Mouse (Mus musculus) liver, embryonic 13.5 days (tissue): ENCODE data around the gene Fam221b. TPM values are rescaled to one million over a fixed set of nuclear protein-coding genes. Genes with fewer than 3 reads are reported as not detected.
A peak's percentile ranks its signal among the peaks of the same experiment; 100 is the strongest.

Experiments used
- ATAC-seq: fragments of 200-750 bp; cut with Nextera tagmentation; 2 replicates; pipeline ENCODE4 v1.8.0; 2017; ENCODE audit warnings: low read depth, mild to moderate bottlenecking, moderate number of reproducible peaks, moderate library complexity
- DNase-seq: peaks from one replicate; pipeline ENCODE4 v3.0.0; 2022
- H3K27ac ChIP-seq: fragments of 300-500 bp; sonication (generic); 2 replicates; pipeline ENCODE4 v1.5.1; 2015; ENCODE audit warnings: moderate library complexity, mild to moderate bottlenecking, inconsistent platforms
- H3K27me3 ChIP-seq: fragments of 300-500 bp; sonication (generic); 2 replicates; pipeline ENCODE4 v1.6.1; 2015; ENCODE audit warnings: mild to moderate bottlenecking, inconsistent platforms
- H3K36me3 ChIP-seq: fragments of 300-500 bp; sonication (generic); 2 replicates; pipeline ENCODE4 v1.6.1; 2015; ENCODE audit warnings: mild to moderate bottlenecking, inconsistent platforms
- H3K4me1 ChIP-seq: fragments of 300-500 bp; sonication (generic); replicated peaks from 2 replicates; pipeline ENCODE4 v1.6.1; 2015; ENCODE audit warnings: inconsistent platforms
- H3K4me2 ChIP-seq: fragments of 300-500 bp; sonication (generic); 2 replicates; pipeline ENCODE4 v1.6.1; 2015; ENCODE audit warnings: inconsistent platforms, mild to moderate bottlenecking, moderate library complexity
- H3K4me3 ChIP-seq: fragments of 300-500 bp; sonication (generic); replicated peaks from 2 replicates; pipeline ENCODE4 v1.5.1; 2015; ENCODE audit warnings: mild to moderate bottlenecking, inconsistent platforms
- H3K9ac ChIP-seq: fragments of 300-500 bp; sonication (generic); 2 replicates; pipeline ENCODE4 v1.6.1; 2015; ENCODE audit warnings: mild to moderate bottlenecking, inconsistent platforms
- H3K9me3 ChIP-seq: fragments of 300-500 bp; sonication (generic); replicated peaks from 2 replicates; pipeline ENCODE4 v1.6.1; 2016; ENCODE audit warnings: inconsistent platforms
- WGBS: fragments of 180-500 bp; shearing (Covaris S2); methylation state at CpG from one replicate; pipeline ENCODE4 v1.1.7; 2015; ENCODE audit not compliant: insufficient replicate concordance; 5-methylcytosine and 5-hydroxymethylcytosine counted together
- polyA plus RNA-seq: library from polyadenylated mRNA; unstranded; fragments of >200 nt; fragmentation: Nextera tagmentation; extraction: Ambion mirVana; gene quantifications from 2 replicates; pipeline ENCODE4 v1.2.1, GENCODE M21; 2015

The Fam221b gene
- polyA plus RNA-seq, 1 experiment from 2014 or later = 1.3 TPM

- Histone ChIP-seq H3K4me1 (peaks cover 33% of the 10 kb centered on the region), H3K27me3 (peaks cover 31% of the 10 kb centered on the region), H3K9ac (peak within 1 kb of the TSS; percentile 84), H3K27ac (peak within 1 kb of the TSS; percentile 77), H3K4me2 (peak within 1 kb of the TSS; percentile 90), H3K9me3 (no peaks in the 10 kb centered on the region), H3K36me3 (no peaks in the 10 kb centered on the region), H3K4me3 (peak within 1 kb of the TSS; percentile 86)
- peak; percentile 96 for ATAC-seq
- DNase-seq = peak; percentile 92
- 2% methylated on average over 34 of the region's 34 CpGs for WGBS
Observed at GRCm38 (mm10) chr4:43656339-43657109, 12.4 kb downstream of the Fam221b start, which contains the start of gene Hint2. Gene Hint2, minus strand, starts transcription at chr4:43656466.

GRCm38 (mm10) chr4:43655656-43656338 is 13.1 kb downstream of the Fam221b start:
- Histone ChIP-seq H3K4me1 (peaks cover 33% of the 10 kb centered on the region), H3K9ac (peak overlapping the region; percentile 84), H3K36me3 (no peaks in the 10 kb centered on the region), H3K27me3 (peaks cover 25% of the 10 kb centered on the region), H3K4me2 (peak overlapping the region; percentile 90), H3K9me3 (no peaks in the 10 kb centered on the region), H3K27ac (peak overlapping the region; percentile 77), H3K4me3 (peak overlapping the region; percentile 86)
- ATAC-seq (peak; percentile 39), DNase-seq (no peak)
- 11% methylated on average over 34 of the region's 34 CpGs for WGBS

- no peak for ATAC-seq
- H3K9ac ChIP-seq = peak within 1 kb of the TSS; percentile 48
- H3K27ac ChIP-seq = peak within 1 kb of the TSS; percentile 32
- H3K4me2 ChIP-seq = peak within 1 kb of the TSS; percentile 54
- 16% methylated on average over 24 of the region's 24 CpGs for WGBS
- H3K4me3 ChIP-seq = peak within 1 kb of the TSS; percentile 47
- H3K4me1 ChIP-seq = peaks cover 33% of the 10 kb centered on the region
- DNase-seq = peak; percentile 58
- peaks cover 10% of the 10 kb centered on the region for H3K9me3 ChIP-seq
- peaks cover 6% of the 10 kb centered on the region for H3K36me3 ChIP-seq
- H3K27me3 ChIP-seq = 0 out of 2 replicates have a peak, but pooled peaks cover 6% of the 10 kb centered on the region
Observed at GRCm38 (mm10) chr4:43653161-43654015, 15.6 kb downstream of the Fam221b start, which contains the start of gene Spag8. Gene Spag8, minus strand, starts transcription at chr4:43653594.

- Histone ChIP-seq H3K4me3 (peak overlapping the region; percentile 47; the same call in 1 of the 2 replicates), H3K27ac (no peak overlapping the region), H3K27me3 (0 out of 2 replicates have a peak, but pooled peaks cover 4% of the 10 kb centered on the region), H3K9me3 (peaks cover 10% of the 10 kb centered on the region), H3K4me1 (peaks cover 33% of the 10 kb centered on the region), H3K36me3 (peaks cover 6% of the 10 kb centered on the region), H3K4me2 (peak overlapping the region; percentile 54; the same call in 1 of the 2 replicates), H3K9ac (peak overlapping the region; percentile 48; the same call in 1 of the 2 replicates)
- no peak for ATAC-seq
- no peak for DNase-seq
- WGBS = 62% methylated on average over 4 of the region's 4 CpGs
Observed at GRCm38 (mm10) chr4:43652726-43653125, 16.2 kb downstream of the Fam221b start.

GRCm38 (mm10) chr4:43649783-43650182 is 19.2 kb downstream of the Fam221b start:
- Histone ChIP-seq H3K4me1 (peaks cover 20% of the 10 kb centered on the region), H3K27me3 (0 out of 2 replicates have a peak, but pooled peaks cover 4% of the 10 kb centered on the region), H3K27ac (no peak overlapping the region), H3K9ac (no peak overlapping the region), H3K9me3 (peaks cover 10% of the 10 kb centered on the region), H3K36me3 (peaks cover 6% of the 10 kb centered on the region), H3K4me2 (no peak overlapping the region), H3K4me3 (no peak overlapping the region)
- DNase-seq = no peak
- no peak for ATAC-seq
- WGBS = 74% methylated on average over 3 of the region's 3 CpGs

GRCm38 (mm10) chr4:43640491-43640890 is 28.5 kb downstream of the Fam221b start:
- Histone ChIP-seq H3K36me3 (no peaks in the 10 kb centered on the region), H3K4me3 (no peak overlapping the region), H3K9me3 (no peaks in the 10 kb centered on the region), H3K4me1 (peaks cover 9% of the 10 kb centered on the region; the same call in 1 of the 2 replicates), H3K4me2 (no peak overlapping the region), H3K9ac (no peak overlapping the region), H3K27me3 (no peaks in the 10 kb centered on the region), H3K27ac (no peak overlapping the region)
- 69% methylated on average over 6 of the region's 6 CpGs for WGBS
- no peak for ATAC-seq
- DNase-seq = no peak

GRCm38 (mm10) chr4:43640076-43640475 is 28.9 kb downstream of the Fam221b start:
- ATAC-seq = no peak
- no peak overlapping the region for H3K4me3 ChIP-seq
- 63% methylated on average over 9 of the region's 9 CpGs for WGBS

GRCm38 (mm10) chr4:43636751-43637150 is 32.2 kb downstream of the Fam221b start:
- Histone ChIP-seq H3K27me3 (peaks cover 21% of the 10 kb centered on the region), H3K4me3 (no peak overlapping the region), H3K4me2 (no peak overlapping the region), H3K9ac (no peak overlapping the region), H3K36me3 (no peaks in the 10 kb centered on the region), H3K27ac (no peak overlapping the region), H3K9me3 (no peaks in the 10 kb centered on the region), H3K4me1 (peaks cover 12% of the 10 kb centered on the region)
- WGBS = 65% methylated on average over 6 of the region's 6 CpGs
- DNase-seq (no peak), ATAC-seq (no peak)

More at GRCm38 (mm10) chr4:43640076-43640475, 28.9 kb downstream of the Fam221b start:
- Histone ChIP-seq H3K4me1 (peaks cover 13% of the 10 kb centered on the region; the same call in 1 of the 2 replicates), H3K9ac (no peak overlapping the region), H3K9me3 (no peaks in the 10 kb centered on the region), H3K36me3 (no peaks in the 10 kb centered on the region), H3K27ac (no peak overlapping the region), H3K27me3 (no peaks in the 10 kb centered on the region), H3K4me2 (no peak overlapping the region)
- DNase-seq = no peak

- ATAC-seq = no peak
- Histone ChIP-seq H3K9me3 (no peaks in the 10 kb centered on the region), H3K27ac (no peak overlapping the region), H3K9ac (no peak overlapping the region), H3K36me3 (no peaks in the 10 kb centered on the region), H3K4me1 (peaks cover 26% of the 10 kb centered on the region), H3K27me3 (peaks cover 37% of the 10 kb centered on the region), H3K4me3 (no peak overlapping the region), H3K4me2 (no peak overlapping the region)
- WGBS = 73% methylated on average over 7 of the region's 7 CpGs
- DNase-seq = no peak
Observed at GRCm38 (mm10) chr4:43634621-43635374, 34.1 kb downstream of the Fam221b start.

- ATAC-seq = no peak
- H3K9ac ChIP-seq = no peak overlapping the region
- no peaks in the 10 kb centered on the region for H3K9me3 ChIP-seq
- no peaks in the 10 kb centered on the region for H3K36me3 ChIP-seq
- 78% methylated on average over 2 of the region's 2 CpGs for WGBS
- H3K4me1 ChIP-seq = peaks cover 33% of the 10 kb centered on the region
- DNase-seq = no peak
- no peak overlapping the region for H3K4me3 ChIP-seq
- H3K27ac ChIP-seq = no peak overlapping the region
- H3K27me3 ChIP-seq = peaks cover 37% of the 10 kb centered on the region
- no peak overlapping the region for H3K4me2 ChIP-seq
Observed at GRCm38 (mm10) chr4:43633736-43634135, 35.2 kb downstream of the Fam221b start.
